Mouse (Mus musculus) hindbrain, embryonic 12.5 days (tissue): ENCODE data around the gene Skp2. TPM values are rescaled to one million over a fixed set of nuclear protein-coding genes. Genes with fewer than 3 reads are reported as not detected.

Source experiments
- ATAC-seq: fragments of 200-750 bp; cut with Nextera tagmentation; 2 replicates; pipeline ENCODE4 v1.8.0; 2017; ENCODE audit warnings: moderate TSS enrichment; ENCODE audit not compliant: low FRiP score
- H3K27ac ChIP-seq: fragments of 300-500 bp; sonication (generic); 2 replicates; pipeline ENCODE4 v1.5.1; 2016; ENCODE audit warnings: mild to moderate bottlenecking
- H3K27me3 ChIP-seq: fragments of 300-500 bp; sonication (generic); 2 replicates; pipeline ENCODE4 v1.6.1; 2016; ENCODE audit warnings: mild to moderate bottlenecking
- H3K36me3 ChIP-seq: fragments of 300-500 bp; sonication (generic); 2 replicates; pipeline ENCODE4 v1.6.1; 2016; ENCODE audit warnings: mild to moderate bottlenecking
- H3K4me1 ChIP-seq: fragments of 300-500 bp; sonication (generic); 2 replicates; pipeline ENCODE4 v1.6.1; 2016
- H3K4me2 ChIP-seq: fragments of 300-500 bp; sonication (generic); replicated peaks from 2 replicates; pipeline ENCODE4 v1.6.1; 2016; ENCODE audit warnings: mild to moderate bottlenecking
- H3K4me3 ChIP-seq: fragments of 300-500 bp; sonication (generic); 2 replicates; pipeline ENCODE4 v1.5.1; 2016; ENCODE audit warnings: mild to moderate bottlenecking
- H3K9ac ChIP-seq: fragments of 300-500 bp; sonication (generic); 2 replicates; pipeline ENCODE4 v1.6.1; 2016; ENCODE audit warnings: mild to moderate bottlenecking, moderate library complexity
- H3K9me3 ChIP-seq: fragments of 300-500 bp; sonication (generic); replicated peaks from 2 replicates; pipeline ENCODE4 v1.6.1; 2016; ENCODE audit warnings: mild to moderate bottlenecking
- WGBS: fragments of 180-500 bp; shearing (Covaris S2); methylation state at CpG from one replicate; pipeline ENCODE4 v1.1.7; 2016; 5-methylcytosine and 5-hydroxymethylcytosine counted together
- polyA plus RNA-seq: library from polyadenylated mRNA; unstranded; fragments of >200 nt; fragmentation: Nextera tagmentation; extraction: Ambion mirVana; gene quantifications from 2 replicates; pipeline ENCODE4 v1.2.1, GENCODE M21; 2016

The Skp2 gene
- polyA plus RNA-seq, 1 experiment from 2014 or later: 71.7 TPM

DNA sequence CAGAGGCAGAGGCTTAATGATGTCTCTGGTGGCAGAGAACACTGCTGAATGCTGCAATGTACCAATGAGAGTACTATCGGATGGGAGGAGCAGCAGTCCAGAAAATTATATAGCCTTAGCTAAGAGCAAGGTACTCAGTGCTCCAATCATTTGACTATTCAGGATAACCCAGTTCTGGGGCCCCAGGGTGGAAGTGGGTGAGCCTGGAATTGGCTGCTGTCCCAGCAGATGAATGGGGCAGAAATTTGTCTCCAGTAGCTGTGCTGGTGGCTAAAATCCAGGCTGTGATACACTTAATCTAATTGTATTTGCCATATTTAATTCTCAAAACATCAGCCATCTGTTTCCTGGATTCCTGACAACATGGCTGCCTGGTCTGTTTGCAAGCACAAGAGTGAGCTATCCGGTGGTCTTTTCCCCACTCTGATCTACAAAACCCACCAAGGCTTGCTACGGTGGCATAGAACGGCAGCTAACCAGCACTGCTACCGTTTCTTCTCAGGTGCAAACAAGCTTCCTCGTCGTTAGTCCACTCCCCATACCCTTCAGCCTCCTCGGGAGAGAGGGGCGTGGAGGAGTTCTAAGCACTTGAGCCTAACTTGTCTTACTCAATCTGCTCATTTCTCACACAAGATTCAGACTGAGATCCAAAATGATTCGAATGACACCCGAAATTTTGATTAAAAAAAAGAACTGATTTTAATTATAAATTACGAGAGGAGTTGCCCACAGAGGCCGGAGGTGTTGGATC, 22.4 kb downstream of the Skp2 start:
- Histone ChIP-seq H3K4me3 (no peak overlapping the region), H3K9ac (no peak overlapping the region), H3K4me2 (no peak overlapping the region), H3K36me3 (peaks cover 67% of the 10 kb centered on the region), H3K27ac (no peak overlapping the region), H3K4me1 (0 out of 2 replicates have a peak, but pooled peaks cover 3% of the 10 kb centered on the region), H3K27me3 (no peaks in the 10 kb centered on the region), H3K9me3 (no peaks in the 10 kb centered on the region)
- no peak for ATAC-seq
- 87% methylated on average over 13 of the region's 13 CpGs for WGBS

GRCm38 (mm10) chr15:9131499-9131888, 23.7 kb downstream of the Skp2 start:
- ATAC-seq: no peak
- 94% methylated on average over 4 of the region's 4 CpGs for WGBS
- H3K4me1 ChIP-seq: 0 out of 2 replicates have a peak, but pooled peaks cover 3% of the 10 kb centered on the region
- H3K27me3 ChIP-seq: no peaks in the 10 kb centered on the region
- H3K9me3 ChIP-seq: no peaks in the 10 kb centered on the region
- no peak overlapping the region for H3K9ac ChIP-seq
- H3K4me2 ChIP-seq: no peak overlapping the region
- H3K4me3 ChIP-seq: no peak overlapping the region
- H3K27ac ChIP-seq: no peak overlapping the region
- H3K36me3 ChIP-seq: peaks cover 63% of the 10 kb centered on the region

DNA sequence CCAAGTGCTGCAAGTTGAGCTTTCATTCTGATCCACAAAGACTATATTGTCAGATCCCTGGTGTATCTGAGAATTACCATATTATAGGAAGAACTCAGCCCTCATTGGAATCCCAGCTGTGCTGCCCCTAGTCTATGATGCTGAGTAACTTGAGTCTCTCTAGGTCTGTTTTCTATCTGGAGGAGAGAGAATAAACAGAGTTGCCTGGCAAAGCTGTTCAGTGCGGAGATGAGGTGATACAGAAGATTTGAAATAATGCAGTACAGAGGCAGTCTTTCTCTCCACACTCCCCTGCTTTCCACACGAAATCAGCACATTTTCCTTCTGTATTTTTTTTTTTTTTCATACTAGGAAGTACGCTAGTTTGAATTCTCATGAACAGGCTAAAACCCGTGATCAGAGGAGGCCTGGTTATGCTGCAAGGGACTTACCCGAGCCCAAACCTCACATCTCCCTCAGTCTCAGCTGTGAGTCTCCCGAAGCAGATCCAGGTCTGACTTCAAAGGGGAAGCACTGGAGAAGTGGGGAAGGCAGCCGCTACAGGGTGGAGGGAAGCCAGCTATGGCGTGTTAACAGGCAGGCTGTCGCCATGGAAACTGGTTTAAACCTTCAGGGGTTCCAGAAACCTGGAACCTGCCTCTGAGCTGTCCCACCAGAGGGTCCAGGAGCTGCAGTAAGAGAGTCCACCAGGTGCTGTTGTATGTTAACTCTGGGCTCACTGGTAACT, 24.3 kb downstream of the Skp2 start:
- 82% methylated on average over 9 of the region's 9 CpGs for WGBS
- Histone ChIP-seq H3K9me3 (no peaks in the 10 kb centered on the region), H3K36me3 (peaks cover 59% of the 10 kb centered on the region), H3K27me3 (no peaks in the 10 kb centered on the region), H3K27ac (no peak overlapping the region), H3K9ac (no peak overlapping the region), H3K4me2 (no peak overlapping the region), H3K4me1 (0 out of 2 replicates have a peak, but pooled peaks cover 3% of the 10 kb centered on the region), H3K4me3 (no peak overlapping the region)
- ATAC-seq: no peak

GRCm38 (mm10) chr15:9127051-9127791, 28.0 kb downstream of the Skp2 start:
- no peaks in the 10 kb centered on the region for H3K27me3 ChIP-seq
- ATAC-seq: no peak
- 95% methylated on average over 7 of the region's 7 CpGs for WGBS
- no peaks in the 10 kb centered on the region for H3K9me3 ChIP-seq
- H3K4me2 ChIP-seq: no peak overlapping the region
- H3K36me3 ChIP-seq: peaks cover 70% of the 10 kb centered on the region
- no peaks in the 10 kb centered on the region for H3K4me1 ChIP-seq
- no peak overlapping the region for H3K9ac ChIP-seq
- H3K4me3 ChIP-seq: no peak overlapping the region
- no peak overlapping the region for H3K27ac ChIP-seq

GRCm38 (mm10) chr15:9124856-9125255, 30.4 kb downstream of the Skp2 start:
- Histone ChIP-seq H3K9me3 (no peaks in the 10 kb centered on the region), H3K9ac (no peak overlapping the region), H3K4me2 (no peak overlapping the region), H3K27me3 (no peaks in the 10 kb centered on the region), H3K36me3 (peaks cover 67% of the 10 kb centered on the region), H3K4me1 (no peaks in the 10 kb centered on the region), H3K27ac (no peak overlapping the region), H3K4me3 (no peak overlapping the region)
- ATAC-seq: no peak
- WGBS: 92% methylated on average over 21 of the region's 21 CpGs

DNA sequence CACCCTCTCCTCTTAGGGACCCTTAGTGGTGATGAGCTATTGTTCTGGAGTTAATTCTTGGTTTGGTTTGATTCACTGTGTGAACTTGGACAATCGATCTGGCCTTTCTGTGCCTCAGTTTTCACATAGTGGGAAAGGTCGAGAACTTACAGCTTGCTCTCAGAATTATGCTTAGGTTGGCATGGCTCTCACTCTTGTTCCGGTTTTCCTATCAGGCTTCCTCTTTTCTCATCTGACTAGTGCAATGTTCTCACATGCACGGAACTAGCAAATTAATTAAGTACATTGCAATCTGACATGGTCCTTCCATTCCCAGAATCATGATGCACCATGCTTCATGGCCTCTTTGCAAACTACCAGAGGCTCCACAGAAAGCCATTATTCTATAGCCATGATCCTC, 32.2 kb downstream of the Skp2 start:
- Histone ChIP-seq H3K27me3 (no peaks in the 10 kb centered on the region), H3K27ac (no peak overlapping the region), H3K9me3 (no peaks in the 10 kb centered on the region), H3K4me1 (no peaks in the 10 kb centered on the region), H3K9ac (no peak overlapping the region), H3K4me2 (no peak overlapping the region), H3K4me3 (no peak overlapping the region), H3K36me3 (peaks cover 67% of the 10 kb centered on the region)
- WGBS: 93% methylated on average over 4 of the region's 4 CpGs
- ATAC-seq: no peak

DNA sequence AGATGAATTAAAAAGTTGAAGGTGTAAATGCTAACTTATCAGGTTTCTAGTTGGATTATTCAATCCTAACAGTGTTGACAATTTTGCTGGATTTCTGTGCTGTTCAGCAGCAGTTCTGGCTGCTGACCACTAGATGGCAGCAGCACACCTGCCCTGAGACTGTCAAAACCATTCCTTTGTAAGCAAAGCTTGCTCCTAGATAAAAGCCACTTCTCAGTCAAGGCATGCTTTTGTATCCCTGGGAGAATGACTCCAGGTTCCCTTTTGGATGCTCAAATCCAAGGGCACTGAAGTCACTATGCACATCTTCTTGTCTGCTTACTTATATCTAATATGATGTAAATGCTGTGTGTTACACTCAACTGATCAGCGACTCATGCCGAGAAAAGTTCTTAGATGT, 35.1 kb downstream of the Skp2 start:
- H3K9ac ChIP-seq: no peak overlapping the region
- no peaks in the 10 kb centered on the region for H3K27me3 ChIP-seq
- no peak overlapping the region for H3K4me2 ChIP-seq
- H3K36me3 ChIP-seq: peaks cover 81% of the 10 kb centered on the region
- 98% methylated on average over 2 of the region's 2 CpGs for WGBS
- ATAC-seq: peak; percentile 58; the same call in 1 of the 2 replicates
- H3K4me3 ChIP-seq: no peak overlapping the region
- H3K9me3 ChIP-seq: no peaks in the 10 kb centered on the region
- H3K27ac ChIP-seq: no peak overlapping the region
- no peaks in the 10 kb centered on the region for H3K4me1 ChIP-seq

DNA sequence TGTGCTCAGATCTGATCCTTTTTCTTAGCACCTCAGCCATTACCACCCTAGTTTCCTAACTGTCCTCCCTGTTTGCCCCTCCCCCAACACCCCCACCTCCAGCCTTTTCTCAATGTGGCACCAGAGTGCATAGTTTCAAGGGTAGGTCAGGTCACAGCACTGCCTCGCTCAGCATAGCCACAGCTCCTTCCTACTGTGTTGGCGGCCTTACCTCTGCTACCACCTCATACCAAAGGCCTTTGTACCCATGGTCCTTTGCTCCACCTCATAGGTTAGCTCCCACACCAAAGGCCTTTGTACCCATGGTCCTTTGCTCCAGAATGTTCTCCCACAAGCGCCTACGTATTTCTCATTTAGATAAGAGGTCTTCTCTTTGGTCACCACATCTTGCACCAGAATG, 36.4 kb downstream of the Skp2 start:
- 93% methylated on average over 4 of the region's 4 CpGs for WGBS

GRCm38 (mm10) chr15:9114599-9114998, 40.6 kb downstream of the Skp2 start:
- Histone ChIP-seq H3K36me3 (peaks cover 74% of the 10 kb centered on the region), H3K4me2 (no peak overlapping the region), H3K9me3 (no peaks in the 10 kb centered on the region), H3K9ac (no peak overlapping the region), H3K4me3 (no peak overlapping the region), H3K27me3 (no peaks in the 10 kb centered on the region), H3K27ac (no peak overlapping the region), H3K4me1 (no peaks in the 10 kb centered on the region)
- ATAC-seq: no peak
- 64% methylated on average over 5 of the region's 5 CpGs for WGBS

More for the DNA sequence above, 36.4 kb downstream of the Skp2 start:
- H3K4me1 ChIP-seq: no peaks in the 10 kb centered on the region
- no peaks in the 10 kb centered on the region for H3K9me3 ChIP-seq
- no peak overlapping the region for H3K4me2 ChIP-seq
- H3K36me3 ChIP-seq: peaks cover 81% of the 10 kb centered on the region
- H3K9ac ChIP-seq: no peak overlapping the region
- no peak overlapping the region for H3K4me3 ChIP-seq
- no peak for ATAC-seq
- no peaks in the 10 kb centered on the region for H3K27me3 ChIP-seq
- H3K27ac ChIP-seq: no peak overlapping the region

DNA sequence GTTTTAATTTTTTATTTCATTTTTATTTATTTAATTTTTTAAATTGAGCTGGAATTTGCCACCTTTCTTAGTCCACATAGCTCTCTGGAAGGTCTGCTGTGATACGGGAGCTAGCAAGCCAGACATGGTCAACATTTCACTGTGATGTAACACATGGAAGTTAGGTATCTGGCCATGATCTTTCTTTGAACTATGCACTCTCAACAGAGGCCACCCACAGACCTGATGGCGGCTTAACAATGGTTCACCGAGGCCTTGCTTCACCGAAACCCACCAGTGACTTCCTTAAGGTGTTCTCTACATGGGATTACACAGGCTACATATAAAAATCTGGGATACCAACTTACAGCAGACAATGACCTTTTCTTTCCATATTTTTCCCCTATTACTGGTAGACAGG, 41.1 kb downstream of the Skp2 start:
- Histone ChIP-seq H3K9ac (no peak overlapping the region), H3K4me3 (no peak overlapping the region), H3K36me3 (peaks cover 71% of the 10 kb centered on the region), H3K4me1 (no peaks in the 10 kb centered on the region), H3K27me3 (no peaks in the 10 kb centered on the region), H3K4me2 (no peak overlapping the region), H3K9me3 (no peaks in the 10 kb centered on the region), H3K27ac (no peak overlapping the region)
- 76% methylated on average over 4 of the region's 4 CpGs for WGBS
- ATAC-seq: no peak

DNA sequence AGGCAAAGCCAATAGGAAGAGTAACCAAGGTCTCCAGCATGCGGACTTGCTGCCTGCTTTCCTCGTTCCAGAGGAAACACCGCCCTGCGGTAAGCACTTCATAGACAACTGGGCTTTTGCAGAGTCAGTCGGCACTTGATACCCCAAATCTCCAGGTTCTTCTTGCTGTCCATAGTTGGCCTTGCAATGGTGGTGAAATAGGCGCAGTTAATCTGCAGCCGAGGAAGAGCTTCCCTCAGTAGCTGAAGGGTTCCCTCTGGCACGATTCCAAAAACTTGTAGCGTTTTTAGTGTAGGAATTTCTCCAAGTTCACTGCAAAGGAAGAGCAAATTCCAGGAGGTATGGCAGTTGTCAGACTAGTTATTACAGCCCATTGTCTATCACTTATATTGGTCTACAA, 41.7 kb downstream of the Skp2 start:
- no peaks in the 10 kb centered on the region for H3K9me3 ChIP-seq
- 84% methylated on average over 9 of the region's 9 CpGs for WGBS
- H3K36me3 ChIP-seq: peaks cover 65% of the 10 kb centered on the region
- no peaks in the 10 kb centered on the region for H3K4me1 ChIP-seq
- no peak overlapping the region for H3K4me2 ChIP-seq
- ATAC-seq: no peak
- H3K9ac ChIP-seq: no peak overlapping the region
- H3K27ac ChIP-seq: no peak overlapping the region
- H3K4me3 ChIP-seq: no peak overlapping the region
- no peaks in the 10 kb centered on the region for H3K27me3 ChIP-seq

- H3K36me3 ChIP-seq: peaks cover 59% of the 10 kb centered on the region
- H3K9ac ChIP-seq: no peak overlapping the region
- H3K4me1 ChIP-seq: no peaks in the 10 kb centered on the region
- H3K4me3 ChIP-seq: no peak overlapping the region
- no peak overlapping the region for H3K4me2 ChIP-seq
- H3K27me3 ChIP-seq: no peaks in the 10 kb centered on the region
- H3K9me3 ChIP-seq: no peaks in the 10 kb centered on the region
- WGBS: 75% methylated on average over 3 of the region's 3 CpGs
- no peak for ATAC-seq
- H3K27ac ChIP-seq: no peak overlapping the region
Measured at GRCm38 (mm10) chr15:9111648-9112047, 43.6 kb downstream of the Skp2 start.
